Mouse (Mus musculus): ENCODE data around the gene Supt4a. TPM values are rescaled to one million over a fixed set of nuclear protein-coding genes. Genes with fewer than 3 reads are reported as not detected.

Gene Supt4a
- total and polyA plus RNA-seq, 2 experiments from 2014 or later = 55.4 to 128 TPM

DNA sequence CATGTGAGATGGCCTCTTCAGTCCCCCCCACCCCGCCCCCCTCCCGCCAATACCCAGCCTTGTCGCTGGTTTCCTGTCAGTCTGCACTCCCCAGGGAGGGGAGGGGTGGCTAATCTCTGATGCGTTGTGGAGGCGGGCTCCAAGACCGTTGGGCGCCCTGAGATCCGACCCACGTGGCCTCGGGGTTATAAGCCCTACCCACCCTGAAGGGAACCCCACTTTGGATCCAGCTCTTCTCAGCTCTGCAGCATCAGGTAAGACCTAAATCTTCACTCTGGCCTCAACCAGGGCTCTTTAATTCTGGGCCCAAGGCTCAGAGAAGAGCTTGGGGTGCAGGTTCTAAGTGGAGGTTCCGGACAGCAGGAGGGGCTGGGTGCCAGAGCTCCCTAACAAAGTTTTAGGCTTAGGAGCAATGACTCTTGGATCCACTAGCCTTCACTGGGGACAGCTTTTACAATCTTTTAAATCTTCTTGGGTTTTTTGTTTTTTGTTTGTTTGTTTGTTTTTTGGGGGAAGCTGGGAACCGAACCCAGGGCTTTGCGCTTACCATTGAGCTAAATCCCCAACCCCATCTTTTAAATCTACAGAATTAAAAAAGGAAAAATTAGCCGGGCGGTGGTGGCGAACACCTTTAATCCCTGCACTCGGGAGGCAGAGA is 18.1 kb downstream of the Supt4a start:
- no peak overlapping the region for H3K27ac ChIP-seq (ENCODE audit: low read depth, low read length)
- no peak overlapping the region for H3K4me2 ChIP-seq (ENCODE audit: low read depth, low read length, poor library complexity, severe bottlenecking)
- DNase-seq (ENCODE audit: low spot score) = no peak
- no peak overlapping the region for H3K9ac ChIP-seq (replicated peaks; ENCODE audit: low read length, poor library complexity, severe bottlenecking)
- no peak overlapping the region for H3K4me3 ChIP-seq (ENCODE audit: low read depth, low read length)
- no peaks in the 10 kb centered on the region for H3K36me3 ChIP-seq (ENCODE audit: insufficient read depth, low read length)
- H3K27me3 ChIP-seq (ENCODE audit: insufficient read depth, low read length) = no peaks in the 10 kb centered on the region
- WGBS = 81% methylated on average over 15 of the region's 17 CpGs
- TF ChIP-seq CTCF (IDR thresholded peaks at IDR 0.05) = no peak
- H3K9me3 ChIP-seq (ENCODE audit: low read length) = no peaks in the 10 kb centered on the region
- ATAC-seq (ENCODE audit: low FRiP score) = no peak
- no peaks in the 10 kb centered on the region for H3K4me1 ChIP-seq (ENCODE audit: insufficient read depth, low read length)

DNA sequence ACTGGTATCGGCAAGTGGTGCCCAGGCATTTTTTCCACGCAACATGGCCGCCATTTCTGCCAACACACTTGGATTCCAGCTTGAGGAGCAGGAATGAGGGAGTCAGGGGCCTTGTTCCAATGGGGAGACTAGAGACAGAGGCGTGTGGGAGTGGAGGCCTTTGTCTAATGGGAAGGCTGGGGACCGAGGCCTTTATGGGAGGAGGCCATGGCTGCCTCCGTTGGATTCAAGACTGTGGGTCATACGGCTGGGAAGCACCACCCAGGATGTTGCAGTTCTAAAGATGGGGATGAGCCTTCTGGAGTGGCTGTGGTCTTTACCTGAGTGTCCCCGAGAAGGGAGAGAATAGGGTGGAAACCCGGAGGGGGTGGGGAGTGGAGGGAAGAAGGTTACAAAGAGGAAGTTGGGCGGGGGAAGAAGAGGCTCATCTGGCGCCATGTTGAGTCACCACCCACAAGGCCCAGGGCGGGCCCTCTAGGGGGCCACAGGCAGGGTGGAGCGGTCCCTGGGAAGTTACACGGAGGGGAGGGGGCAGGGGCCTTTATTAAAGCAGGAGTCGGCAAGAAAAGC is 19.0 kb downstream of the Supt4a start:
- Histone ChIP-seq H3K27ac (ENCODE audit: low read depth, low read length) (no peak overlapping the region), H3K27me3 (ENCODE audit: insufficient read depth, low read length) (no peaks in the 10 kb centered on the region), H3K9ac (replicated peaks; ENCODE audit: low read length, poor library complexity, severe bottlenecking) (no peak overlapping the region), H3K4me3 (ENCODE audit: low read depth, low read length) (no peak overlapping the region), H3K36me3 (ENCODE audit: insufficient read depth, low read length) (no peaks in the 10 kb centered on the region), H3K4me1 (ENCODE audit: insufficient read depth, low read length) (no peaks in the 10 kb centered on the region; the same call in 1 of the 2 replicates), H3K4me2 (ENCODE audit: low read depth, low read length, poor library complexity, severe bottlenecking) (no peak overlapping the region), H3K9me3 (ENCODE audit: low read length) (no peaks in the 10 kb centered on the region)
- no peak for DNase-seq (ENCODE audit: low spot score)
- no peak for TF ChIP-seq CTCF (IDR thresholded peaks at IDR 0.05)
- WGBS = 81% methylated on average over 15 of the region's 15 CpGs
- no peak for ATAC-seq (ENCODE audit: low FRiP score)

DNA sequence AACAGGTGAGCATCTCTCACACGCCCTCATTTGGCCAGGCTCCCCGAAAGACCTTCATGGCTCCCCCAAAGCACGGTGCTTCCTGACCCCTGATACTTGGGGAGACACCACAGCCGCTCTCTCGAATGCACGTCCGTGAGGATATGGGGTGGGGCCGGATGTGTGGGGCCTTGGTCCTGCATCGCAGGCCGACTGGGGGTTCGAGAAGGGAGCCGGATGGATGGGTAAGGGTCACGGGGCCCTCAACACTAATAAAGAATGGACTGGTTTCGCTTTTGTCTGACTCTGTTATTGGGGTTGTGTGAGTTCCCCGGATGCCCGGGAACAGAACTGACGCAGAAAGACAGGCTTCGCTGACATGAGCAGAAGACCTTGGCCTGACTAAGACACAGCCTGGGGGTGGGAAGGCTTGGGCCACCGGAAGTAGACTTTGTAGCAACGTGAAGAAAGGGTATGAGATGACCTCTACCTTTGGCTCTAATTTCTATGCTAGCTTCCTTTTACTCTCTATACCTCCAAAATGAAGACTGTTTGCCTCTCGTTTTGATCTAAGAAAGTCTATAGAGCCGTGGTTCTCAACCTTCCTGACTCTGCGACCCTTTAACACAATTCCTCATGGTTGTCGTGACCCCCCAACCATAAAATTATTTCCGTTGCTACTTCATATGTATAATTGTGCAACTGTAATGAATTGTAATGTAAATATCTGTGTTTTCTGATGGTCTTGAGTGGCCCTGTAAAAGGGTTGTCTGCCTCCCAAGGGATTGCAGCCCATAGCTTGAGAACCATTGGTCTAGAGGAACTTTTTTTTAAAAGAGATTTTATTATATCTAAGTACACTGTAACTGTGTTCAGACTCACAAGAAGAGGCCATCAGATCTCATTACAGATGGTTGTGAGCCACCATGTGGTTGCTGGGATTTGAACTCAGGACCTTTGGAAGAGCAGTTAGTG is 19.9 kb downstream of the Supt4a start:
- WGBS = 89% methylated on average over 25 of the region's 25 CpGs
- ATAC-seq (ENCODE audit: low FRiP score) = no peak

DNA sequence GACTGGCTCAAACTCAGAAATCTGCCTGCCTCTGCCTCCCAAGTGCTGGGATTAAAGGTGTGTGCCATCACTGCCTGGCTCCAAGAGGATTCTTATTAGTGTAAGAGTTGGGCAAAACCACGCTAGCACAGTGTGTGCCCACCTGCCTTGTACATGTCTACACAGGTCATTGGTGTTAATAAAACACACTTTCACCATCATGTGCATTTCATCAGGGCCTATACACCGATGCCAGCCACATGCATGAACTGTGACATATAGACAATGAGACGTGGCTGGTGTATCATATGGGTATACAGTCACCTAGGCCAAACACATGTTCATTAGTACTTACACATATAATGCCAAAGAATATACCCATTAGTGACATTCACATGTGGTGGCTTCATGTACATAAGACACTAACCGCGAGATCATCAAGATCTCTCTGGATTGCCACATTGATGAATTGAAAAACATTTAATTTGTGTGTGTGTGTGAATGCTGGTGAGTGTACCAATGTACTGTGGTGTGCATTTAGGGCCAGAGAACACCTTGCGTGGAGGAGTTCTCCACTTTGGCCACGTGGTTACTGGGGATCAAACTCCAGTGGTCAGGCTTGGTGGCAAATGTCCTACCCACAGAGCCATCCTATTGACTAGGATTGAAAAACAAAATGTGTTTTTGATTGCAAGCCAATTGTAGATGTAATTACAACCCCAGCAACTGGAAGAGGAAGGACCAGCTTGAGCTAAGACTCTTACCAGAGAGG is 21.0 kb downstream of the Supt4a start:
- no peak for DNase-seq (ENCODE audit: low spot score)
- H3K4me3 ChIP-seq (ENCODE audit: low read depth, low read length) = no peak overlapping the region
- no peaks in the 10 kb centered on the region for H3K36me3 ChIP-seq (ENCODE audit: insufficient read depth, low read length)
- H3K4me1 ChIP-seq (ENCODE audit: insufficient read depth, low read length) = no peaks in the 10 kb centered on the region; the same call in 1 of the 2 replicates
- no peak for TF ChIP-seq CTCF (IDR thresholded peaks at IDR 0.05)
- H3K27ac ChIP-seq (ENCODE audit: low read depth, low read length) = no peak overlapping the region
- H3K27me3 ChIP-seq (ENCODE audit: insufficient read depth, low read length) = no peaks in the 10 kb centered on the region
- no peaks in the 10 kb centered on the region for H3K9me3 ChIP-seq (ENCODE audit: low read length)
- H3K9ac ChIP-seq (replicated peaks; ENCODE audit: low read length, poor library complexity, severe bottlenecking) = no peak overlapping the region
- ATAC-seq (ENCODE audit: low FRiP score) = no peak
- no peak overlapping the region for H3K4me2 ChIP-seq (ENCODE audit: low read depth, low read length, poor library complexity, severe bottlenecking)
- 81% methylated on average over 7 of the region's 7 CpGs for WGBS

More for the DNA sequence above, 19.9 kb downstream of the Supt4a start:
- no peak overlapping the region for H3K4me3 ChIP-seq (ENCODE audit: low read depth, low read length)
- H3K27me3 ChIP-seq (ENCODE audit: insufficient read depth, low read length) = no peaks in the 10 kb centered on the region
- DNase-seq (ENCODE audit: low spot score) = no peak
- no peaks in the 10 kb centered on the region for H3K36me3 ChIP-seq (ENCODE audit: insufficient read depth, low read length)
- no peaks in the 10 kb centered on the region; the same call in 1 of the 2 replicates for H3K4me1 ChIP-seq (ENCODE audit: insufficient read depth, low read length)
- H3K9ac ChIP-seq (replicated peaks; ENCODE audit: low read length, poor library complexity, severe bottlenecking) = no peak overlapping the region
- H3K27ac ChIP-seq (ENCODE audit: low read depth, low read length) = no peak overlapping the region
- H3K4me2 ChIP-seq (ENCODE audit: low read depth, low read length, poor library complexity, severe bottlenecking) = no peak overlapping the region
- H3K9me3 ChIP-seq (ENCODE audit: low read length) = no peaks in the 10 kb centered on the region
- TF ChIP-seq CTCF (IDR thresholded peaks at IDR 0.05) = no peak

DNA sequence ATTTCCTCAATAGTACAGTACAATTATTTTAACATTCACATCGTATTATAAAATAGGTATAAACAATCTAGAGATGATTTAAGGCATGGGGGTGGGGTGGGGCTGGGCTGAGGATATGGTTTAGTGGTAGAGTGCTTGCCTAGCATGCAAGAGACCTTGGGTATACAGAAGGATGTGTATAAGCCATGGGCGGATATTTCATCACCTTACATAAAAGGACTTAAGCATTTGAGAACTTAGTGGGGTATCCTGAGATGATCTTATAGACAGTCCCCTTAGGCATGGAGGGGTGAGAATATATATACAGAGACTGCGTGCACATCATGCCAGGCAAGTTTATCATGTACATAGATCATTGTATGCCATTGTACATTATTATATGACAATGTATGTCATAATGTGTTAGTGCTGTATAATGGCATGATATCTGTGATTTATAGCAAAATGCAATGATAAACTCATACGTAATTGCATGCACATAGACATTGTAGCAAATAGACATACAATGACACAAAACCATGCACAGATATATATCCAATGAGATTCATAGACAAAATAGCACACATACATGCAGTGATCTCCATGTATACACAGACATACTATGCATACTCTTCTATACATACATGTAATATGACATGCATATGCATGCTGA is 21.7 kb downstream of the Supt4a start:
- no peak for DNase-seq (ENCODE audit: low spot score)
- Histone ChIP-seq H3K9ac (replicated peaks; ENCODE audit: low read length, poor library complexity, severe bottlenecking) (no peak overlapping the region), H3K4me3 (ENCODE audit: low read depth, low read length) (no peak overlapping the region), H3K4me2 (ENCODE audit: low read depth, low read length, poor library complexity, severe bottlenecking) (peak overlapping the region; percentile 95; the same call in 1 of the 2 replicates), H3K27me3 (ENCODE audit: insufficient read depth, low read length) (no peaks in the 10 kb centered on the region), H3K27ac (ENCODE audit: low read depth, low read length) (peak overlapping the region; percentile 90; the same call in 1 of the 2 replicates), H3K4me1 (ENCODE audit: insufficient read depth, low read length) (no peaks in the 10 kb centered on the region; the same call in 1 of the 2 replicates), H3K36me3 (ENCODE audit: insufficient read depth, low read length) (no peaks in the 10 kb centered on the region), H3K9me3 (ENCODE audit: low read length) (no peaks in the 10 kb centered on the region)
- no peak for ATAC-seq (ENCODE audit: low FRiP score)
- WGBS = 79% methylated on average over 4 of the region's 4 CpGs
- no peak for TF ChIP-seq CTCF (IDR thresholded peaks at IDR 0.05)
